Mouse (Mus musculus): Measurements from ENCODE around the gene Prune1. TPM values are rescaled to one million over a fixed set of nuclear protein-coding genes. Genes with fewer than 3 reads are reported as not detected.

Gene Prune1
- polyA plus RNA-seq, 2 experiments, result 6.8 to 8.0 TPM

- Histone ChIP-seq H3K36me3 (replicated peaks; ENCODE audit: control insufficient read depth, insufficient read depth, low read depth) (no peaks in the 10 kb centered on the region; the same call in 1 of the 2 replicates), H3K4me2 (ENCODE audit: low read depth) (peak overlapping the region; percentile 99), H3K9ac (replicated peaks) (peak overlapping the region; percentile 97), H3K27me3 (ENCODE audit: control insufficient read depth, insufficient read depth, low read length) (no peaks in the 10 kb centered on the region), H3K4me3 (ENCODE audit: insufficient read depth in 1 of 2, low read depth in 2 of 2, low read length in 2 of 2) (peak overlapping the region; percentile 80 to 93), H3K27ac (peak overlapping the region; percentile 89), H3K4me1 (replicated peaks; ENCODE audit: control insufficient read depth in 2 of 2, insufficient read depth in 2 of 2, low read length in 1 of 2) (peaks cover 45 to 58% of the 10 kb centered on the region in 2 experiments), H3K9me3 (ENCODE audit: control insufficient read depth, low read length) (no peaks in the 10 kb centered on the region)
- DNase-seq (ENCODE audit: low read depth in 3 of 3, low spot score in 3 of 3) (no peak), ATAC-seq (ENCODE audit: insufficient read depth) (no peak)
- TF ChIP-seq CTCF (IDR thresholded peaks at IDR 0.05; ENCODE audit: low read depth), result no peak
- TF ChIP-seq EP300 (IDR thresholded peaks at IDR 0.05; ENCODE audit: low read depth), result no peak
- 32% methylated on average over 6 of the region's 6 CpGs for WGBS (ENCODE audit: insufficient replicate concordance)
Observed at GRCm38 (mm10) chr3:95314075-95314474, 32.2 kb upstream of the Prune1 start.

- no peaks in the 10 kb centered on the region for H3K27me3 ChIP-seq (ENCODE audit: control insufficient read depth, insufficient read depth, low read length)
- H3K27ac ChIP-seq, result peak overlapping the region; percentile 89
- 8% methylated on average over 7 of the region's 7 CpGs for WGBS (ENCODE audit: insufficient replicate concordance)
- ATAC-seq (ENCODE audit: insufficient read depth), result no peak
- peaks cover 45 to 55% of the 10 kb centered on the region in 2 experiments for H3K4me1 ChIP-seq (replicated peaks; ENCODE audit: control insufficient read depth in 2 of 2, insufficient read depth in 2 of 2, low read length in 1 of 2)
- peak overlapping the region; percentile 43 to 80 for H3K4me3 ChIP-seq (ENCODE audit: insufficient read depth in 1 of 2, low read depth in 2 of 2, low read length in 2 of 2)
- no peaks in the 10 kb centered on the region for H3K36me3 ChIP-seq (replicated peaks; ENCODE audit: control insufficient read depth, insufficient read depth, low read depth)
- DNase-seq (ENCODE audit: low read depth in 3 of 3, low spot score in 3 of 3), result no peak
- H3K9ac ChIP-seq (replicated peaks), result peak overlapping the region; percentile 97
- H3K4me2 ChIP-seq (ENCODE audit: low read depth), result peak overlapping the region; percentile 99
- no peak for TF ChIP-seq CTCF (IDR thresholded peaks at IDR 0.05; ENCODE audit: low read depth)
- TF ChIP-seq EP300 (IDR thresholded peaks at IDR 0.05; ENCODE audit: low read depth), result no peak
- H3K9me3 ChIP-seq (ENCODE audit: control insufficient read depth, low read length), result no peaks in the 10 kb centered on the region
Observed at GRCm38 (mm10) chr3:95313476-95313875, 31.6 kb upstream of the Prune1 start.

DNA sequence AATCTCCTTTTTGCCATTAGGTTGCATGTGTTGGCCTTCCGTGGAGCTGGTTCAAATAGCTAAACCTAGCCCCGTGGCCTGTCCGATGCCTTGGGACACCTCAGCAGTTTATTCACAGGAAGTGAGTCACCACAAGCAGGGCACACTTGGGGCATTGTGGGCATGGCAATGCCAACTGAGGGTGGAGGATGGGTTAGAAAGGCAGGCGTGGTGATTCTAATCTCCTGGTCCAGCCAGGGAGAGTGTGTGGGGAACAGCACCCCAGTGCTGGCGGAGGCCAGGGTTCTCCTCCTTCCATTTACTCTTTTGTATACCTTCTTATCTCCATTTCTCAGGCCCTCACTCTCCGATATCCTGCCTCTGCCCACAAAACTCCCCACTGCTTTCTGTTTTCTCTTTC is 30.7 kb upstream of the Prune1 start:
- H3K4me3 ChIP-seq (ENCODE audit: insufficient read depth in 1 of 2, low read depth in 2 of 2, low read length in 2 of 2), result peak overlapping the region; percentile 35 to 80
- no peaks in the 10 kb centered on the region for H3K27me3 ChIP-seq (ENCODE audit: control insufficient read depth, insufficient read depth, low read length)
- WGBS (ENCODE audit: insufficient replicate concordance), result 8% methylated on average over 6 of the region's 6 CpGs
- ATAC-seq (ENCODE audit: insufficient read depth) (peak; percentile 48), DNase-seq (ENCODE audit: low read depth in 3 of 3, low spot score in 3 of 3) (peak; percentile 57 to 74 (median 65))
- peaks cover 42 to 48% of the 10 kb centered on the region in 2 experiments for H3K4me1 ChIP-seq (replicated peaks; ENCODE audit: control insufficient read depth in 2 of 2, insufficient read depth in 2 of 2, low read length in 1 of 2)
- no peaks in the 10 kb centered on the region for H3K36me3 ChIP-seq (replicated peaks; ENCODE audit: control insufficient read depth, insufficient read depth, low read depth)
- peak overlapping the region; percentile 97 for H3K9ac ChIP-seq (replicated peaks)
- H3K27ac ChIP-seq, result peak overlapping the region; percentile 89
- H3K4me2 ChIP-seq (ENCODE audit: low read depth), result peak overlapping the region; percentile 99
- TF ChIP-seq CTCF (IDR thresholded peaks at IDR 0.05; ENCODE audit: low read depth) (no peak), EP300 (IDR thresholded peaks at IDR 0.05; ENCODE audit: low read depth) (peak; percentile 51; the same call in 1 of the 2 replicates)
- H3K9me3 ChIP-seq (ENCODE audit: control insufficient read depth, low read length), result no peaks in the 10 kb centered on the region

DNA sequence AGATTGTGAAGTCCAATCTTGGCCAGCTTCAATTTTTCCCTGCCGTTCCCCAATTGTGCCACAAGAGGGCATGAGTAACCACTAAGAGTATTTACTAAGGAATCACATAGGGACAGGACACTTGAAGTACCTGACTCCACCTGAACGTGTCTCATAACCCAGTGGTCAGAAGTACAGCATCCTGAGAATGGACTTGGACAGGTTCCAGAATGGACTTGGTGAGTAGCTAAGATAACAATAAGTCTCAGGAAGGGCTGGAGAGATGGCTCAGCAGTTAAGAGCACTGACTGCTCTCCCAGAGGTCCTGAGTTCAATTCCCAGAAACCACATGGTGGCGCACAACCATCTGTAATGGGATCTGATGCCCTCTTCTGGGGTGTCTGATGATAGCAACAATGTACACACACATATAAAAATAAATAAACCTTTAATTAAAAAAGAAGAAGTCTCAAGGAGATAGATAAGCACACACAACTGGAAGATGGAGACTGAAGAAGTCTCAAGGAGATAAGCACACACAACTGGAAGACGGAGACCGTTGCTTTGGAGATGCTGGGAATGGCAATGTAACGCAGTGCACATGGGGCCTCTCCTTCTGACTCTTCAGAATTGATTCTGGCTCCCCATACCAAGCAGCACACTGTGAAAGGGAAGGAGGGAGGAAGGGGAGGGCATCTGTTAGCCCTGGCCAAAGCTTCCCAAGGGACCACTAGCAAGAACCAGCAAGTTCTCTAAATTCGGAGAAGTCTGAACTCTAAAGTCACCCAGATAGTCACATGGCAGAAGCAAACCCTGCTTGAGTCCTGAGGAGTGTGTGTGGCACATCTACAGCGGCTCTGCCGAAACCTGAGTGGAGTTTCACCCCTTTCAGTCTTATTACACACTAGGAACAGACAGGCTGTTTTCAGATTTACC is 29.3 kb upstream of the Prune1 start:
- Histone ChIP-seq H3K27ac (peak overlapping the region; percentile 89), H3K9me3 (ENCODE audit: control insufficient read depth, low read length) (no peaks in the 10 kb centered on the region), H3K4me3 (ENCODE audit: insufficient read depth in 1 of 2, low read depth in 2 of 2, low read length in 2 of 2) (no peak overlapping the region), H3K27me3 (ENCODE audit: control insufficient read depth, insufficient read depth, low read length) (no peaks in the 10 kb centered on the region), H3K4me2 (ENCODE audit: low read depth) (peak overlapping the region; percentile 12; the same call in 1 of the 2 replicates), H3K36me3 (replicated peaks; ENCODE audit: control insufficient read depth, insufficient read depth, low read depth) (no peaks in the 10 kb centered on the region), H3K9ac (replicated peaks) (no peak overlapping the region), H3K4me1 (replicated peaks; ENCODE audit: control insufficient read depth in 2 of 2, insufficient read depth in 2 of 2, low read length in 1 of 2) (peaks cover 33 to 37% of the 10 kb centered on the region in 2 experiments)
- ATAC-seq (ENCODE audit: insufficient read depth) (no peak), DNase-seq (ENCODE audit: low read depth in 3 of 3, low spot score in 3 of 3) (peak in 2 of 3 experiments; percentile 55 to 74)
- 26% methylated on average over 9 of the region's 9 CpGs for WGBS (ENCODE audit: insufficient replicate concordance)
- no peak for TF ChIP-seq EP300 (IDR thresholded peaks at IDR 0.05; ENCODE audit: low read depth)
- TF ChIP-seq CTCF (IDR thresholded peaks at IDR 0.05; ENCODE audit: low read depth), result peak; percentile 81

DNA sequence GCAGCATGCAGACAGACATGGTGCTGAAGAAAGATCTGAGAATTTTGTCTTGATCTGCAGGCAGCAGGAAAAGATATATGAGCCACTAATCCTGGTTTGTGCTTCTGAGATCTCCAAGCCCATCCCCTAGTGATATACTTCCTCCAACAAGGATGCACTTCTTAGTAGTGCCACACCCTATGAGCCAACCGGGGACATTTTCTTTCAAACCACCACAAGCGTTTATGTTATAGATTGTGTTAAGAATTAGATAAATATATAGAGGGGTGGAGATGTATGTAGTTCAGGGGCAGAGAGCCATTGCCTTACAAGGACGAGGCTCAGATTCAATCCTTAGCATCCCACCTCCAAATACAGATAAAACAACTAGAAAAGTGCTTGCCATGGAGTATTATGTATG is 28.6 kb upstream of the Prune1 start:
- no peak overlapping the region for H3K4me2 ChIP-seq (ENCODE audit: low read depth)
- H3K36me3 ChIP-seq (replicated peaks; ENCODE audit: control insufficient read depth, insufficient read depth, low read depth), result no peaks in the 10 kb centered on the region
- TF ChIP-seq CTCF (IDR thresholded peaks at IDR 0.05; ENCODE audit: low read depth) (no peak), EP300 (IDR thresholded peaks at IDR 0.05; ENCODE audit: low read depth) (no peak)
- 35% methylated on average over 3 of the region's 3 CpGs for WGBS (ENCODE audit: insufficient replicate concordance)
- no peak overlapping the region for H3K4me3 ChIP-seq (ENCODE audit: insufficient read depth in 1 of 2, low read depth in 2 of 2, low read length in 2 of 2)
- H3K27ac ChIP-seq, result no peak overlapping the region
- DNase-seq (ENCODE audit: low read depth in 3 of 3, low spot score in 3 of 3) (no peak), ATAC-seq (ENCODE audit: insufficient read depth) (no peak)
- no peaks in the 10 kb centered on the region for H3K9me3 ChIP-seq (ENCODE audit: control insufficient read depth, low read length)
- H3K4me1 ChIP-seq (replicated peaks; ENCODE audit: control insufficient read depth in 2 of 2, insufficient read depth in 2 of 2, low read length in 1 of 2), result peaks cover 31 to 36% of the 10 kb centered on the region in 2 experiments
- H3K9ac ChIP-seq (replicated peaks), result no peak overlapping the region
- no peaks in the 10 kb centered on the region for H3K27me3 ChIP-seq (ENCODE audit: control insufficient read depth, insufficient read depth, low read length)
